Mouse (Mus musculus) CD4-positive, CD25-positive, alpha-beta regulatory T cell, adult 4 months (primary cell): ENCODE data around the gene Lrp6. TPM values are rescaled to one million over a fixed set of nuclear protein-coding genes. Genes with fewer than 3 reads are reported as not detected.

ENCODE experiments used
- ATAC-seq: one replicate; pipeline ENCODE4 v1.8.0; 2017
- polyA plus RNA-seq, 2 experiments: library from polyadenylated mRNA; unstranded; fragments of 100-300 nt; shearing (Covaris generic); gene quantifications; one replicate each; pipeline ENCODE4 v1.2.1; 2017

Gene Lrp6
- polyA plus RNA-seq, 2 experiments from 2014 or later = 6.3 to 8.6 TPM

DNA sequence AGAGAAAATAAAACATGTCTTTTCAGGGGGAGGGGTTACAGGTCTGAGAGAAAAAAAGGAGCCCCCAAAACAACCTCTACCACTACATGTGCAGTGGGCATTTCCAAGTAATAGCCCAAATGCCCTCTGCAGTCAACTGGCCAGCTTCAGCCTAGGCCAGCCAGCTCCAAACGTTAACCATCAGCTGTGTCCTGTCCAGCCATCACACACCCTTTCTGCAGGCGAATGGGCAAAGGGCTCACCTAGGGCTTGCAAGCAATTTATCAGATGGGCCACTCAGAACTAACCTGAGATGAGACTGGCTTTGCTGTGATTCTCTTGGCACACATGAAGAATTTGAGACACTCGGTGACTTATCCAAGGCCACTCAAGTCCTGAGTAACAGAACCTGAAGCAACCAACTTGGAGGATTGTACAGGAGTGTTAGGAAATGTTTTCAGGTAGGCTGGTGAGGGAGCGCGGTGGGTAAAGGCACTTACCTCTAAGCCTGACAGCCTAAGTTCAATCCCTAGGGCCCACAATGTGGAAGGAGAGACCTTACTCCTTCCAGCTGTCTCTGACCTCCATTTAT, 1.3 kb upstream of the Lrp6 start:
- no peak for ATAC-seq

DNA sequence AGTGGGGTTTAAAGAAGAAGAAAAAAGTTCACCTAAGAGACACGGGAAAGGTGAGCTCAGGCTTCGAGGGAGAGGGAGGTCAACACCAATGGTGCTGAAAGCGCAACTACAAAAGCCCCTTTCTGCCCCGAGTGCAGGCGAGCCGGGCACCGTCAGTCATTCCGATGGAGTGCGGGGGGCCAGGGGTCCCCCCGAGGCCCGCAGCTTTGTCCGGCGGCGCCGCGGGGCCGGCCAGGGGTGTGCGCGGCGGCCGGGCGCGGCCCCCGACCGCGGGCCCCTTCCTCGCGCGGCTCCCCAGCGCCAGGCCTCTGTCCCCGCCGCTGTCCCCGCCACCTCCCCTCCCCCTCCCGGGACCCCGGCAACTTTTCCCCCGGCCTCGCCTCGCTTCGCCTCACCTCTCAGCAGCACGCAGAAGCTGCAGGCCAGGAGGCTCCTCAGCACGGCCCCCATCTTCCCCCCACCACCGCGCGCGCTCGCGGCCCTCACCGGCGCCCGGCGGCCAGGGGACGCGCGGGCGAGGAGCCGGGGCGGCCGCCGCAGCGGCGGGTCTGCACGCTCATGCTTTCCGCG, 432 bp downstream of the Lrp6 start:
- no peak for ATAC-seq

DNA sequence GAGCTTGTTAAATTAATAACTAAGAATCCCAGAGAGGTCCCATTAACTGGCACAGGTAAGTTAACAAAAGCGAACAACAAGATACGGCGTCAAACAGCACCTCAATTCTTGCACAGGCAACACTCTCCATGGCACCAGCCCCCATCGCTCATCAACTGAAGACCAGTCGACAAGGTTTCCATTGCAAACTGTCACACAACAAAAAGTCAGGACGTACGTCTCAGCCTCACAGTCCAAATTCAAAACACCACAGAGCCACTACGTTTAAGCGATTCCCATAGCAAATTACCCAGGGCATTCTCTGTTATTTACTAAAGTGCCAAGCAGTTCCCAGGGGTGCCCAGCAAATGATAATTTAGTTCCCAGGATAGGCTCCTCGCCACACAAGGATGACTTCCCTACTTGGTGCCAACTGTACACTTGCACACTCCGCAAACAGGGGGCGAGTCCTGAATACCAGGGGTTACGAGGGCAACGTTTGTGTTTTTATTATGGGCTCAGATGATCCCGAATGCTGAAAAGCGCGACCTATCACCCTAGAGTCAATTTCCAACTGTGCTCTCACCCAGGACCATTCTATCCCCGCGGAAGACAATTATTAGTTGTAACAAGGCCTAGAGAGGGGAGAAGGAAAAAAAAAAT, 1.0 kb downstream of the Lrp6 start:
- no peak for ATAC-seq

DNA sequence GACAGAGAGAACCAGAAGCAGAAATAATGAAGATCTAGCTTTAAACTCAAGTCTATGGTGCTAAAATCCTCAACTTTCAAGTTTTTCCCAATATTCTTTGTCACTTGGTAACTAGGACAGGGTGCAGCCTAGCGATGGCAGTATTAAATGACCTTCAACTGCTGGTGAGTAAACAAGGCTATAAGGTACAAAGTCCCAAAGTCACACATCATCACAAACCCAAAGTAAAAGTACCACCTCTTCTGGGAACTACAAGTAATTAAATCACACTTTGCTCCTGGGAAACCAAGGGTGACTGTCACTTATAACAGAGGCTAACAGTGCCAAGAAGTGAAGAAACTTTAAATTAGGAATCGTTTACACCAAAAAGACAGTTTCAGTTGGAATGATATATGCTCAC, 2.2 kb downstream of the Lrp6 start:
- no peak for ATAC-seq

DNA sequence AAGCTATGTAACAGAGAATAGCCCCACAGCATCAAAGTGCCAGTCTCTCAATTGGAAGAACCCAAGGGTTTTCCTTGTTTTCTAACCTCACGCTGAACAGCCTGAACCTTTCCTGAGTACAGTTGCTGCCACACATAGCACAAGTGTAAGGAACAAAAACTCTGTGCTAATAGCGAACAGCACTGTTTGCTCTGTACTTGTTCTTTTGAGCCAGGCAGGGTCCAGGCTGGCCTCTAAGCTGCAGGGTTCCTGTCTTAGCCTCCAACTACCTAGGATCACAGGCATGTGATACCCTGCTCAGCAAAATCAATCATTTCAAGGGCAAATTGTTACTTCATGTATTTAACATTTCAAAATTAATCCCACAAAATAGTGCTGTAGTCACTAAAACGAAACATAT, 7.1 kb downstream of the Lrp6 start:
- no peak for ATAC-seq

DNA sequence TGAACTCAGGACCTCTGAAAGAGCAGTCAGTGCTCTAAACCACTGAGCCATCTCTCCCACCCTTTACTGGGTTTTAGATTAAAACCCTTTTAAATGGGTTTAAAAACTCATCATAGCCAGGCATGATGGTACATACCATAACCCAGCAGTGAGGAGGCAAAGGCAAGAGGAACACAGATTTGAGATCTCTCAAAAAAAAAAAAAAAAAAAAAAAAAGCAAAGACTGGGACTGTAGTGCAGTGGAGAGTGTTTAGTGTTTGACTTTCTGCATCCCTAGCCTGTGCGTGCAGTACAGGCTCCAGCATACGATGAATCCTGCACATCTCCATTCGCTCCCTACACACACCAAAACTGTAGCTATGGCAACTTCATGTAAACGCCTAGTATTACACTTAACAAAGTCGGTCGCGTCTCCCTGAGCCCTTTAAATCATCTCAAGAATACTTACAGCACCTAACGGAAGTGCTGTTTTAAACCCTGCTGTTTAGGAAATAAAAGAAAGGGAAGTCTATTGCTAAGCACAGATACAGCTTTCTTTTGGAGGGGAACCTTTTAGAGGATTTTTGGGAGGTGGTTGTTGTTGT, 8.1 kb downstream of the Lrp6 start:
- peak; percentile 76 for ATAC-seq

DNA sequence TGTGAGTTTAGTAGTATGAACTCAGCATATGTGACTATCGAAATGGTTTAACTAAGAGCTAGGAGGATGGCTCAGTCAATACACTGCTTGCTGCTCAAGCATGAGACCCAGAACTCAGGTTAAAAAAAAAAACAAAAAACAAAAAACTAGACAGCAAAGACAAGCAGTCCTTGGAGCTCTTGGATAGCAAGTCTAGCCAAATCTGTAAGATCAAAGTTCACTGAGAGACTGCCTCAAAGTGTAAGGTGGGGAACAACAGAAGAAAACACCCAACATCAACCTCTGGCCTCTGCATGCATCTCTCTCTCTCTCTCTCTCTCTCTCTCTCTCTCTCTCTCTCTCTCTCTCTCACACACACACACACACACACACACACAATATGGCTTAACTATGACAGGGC, 9.7 kb downstream of the Lrp6 start:
- ATAC-seq = no peak

DNA sequence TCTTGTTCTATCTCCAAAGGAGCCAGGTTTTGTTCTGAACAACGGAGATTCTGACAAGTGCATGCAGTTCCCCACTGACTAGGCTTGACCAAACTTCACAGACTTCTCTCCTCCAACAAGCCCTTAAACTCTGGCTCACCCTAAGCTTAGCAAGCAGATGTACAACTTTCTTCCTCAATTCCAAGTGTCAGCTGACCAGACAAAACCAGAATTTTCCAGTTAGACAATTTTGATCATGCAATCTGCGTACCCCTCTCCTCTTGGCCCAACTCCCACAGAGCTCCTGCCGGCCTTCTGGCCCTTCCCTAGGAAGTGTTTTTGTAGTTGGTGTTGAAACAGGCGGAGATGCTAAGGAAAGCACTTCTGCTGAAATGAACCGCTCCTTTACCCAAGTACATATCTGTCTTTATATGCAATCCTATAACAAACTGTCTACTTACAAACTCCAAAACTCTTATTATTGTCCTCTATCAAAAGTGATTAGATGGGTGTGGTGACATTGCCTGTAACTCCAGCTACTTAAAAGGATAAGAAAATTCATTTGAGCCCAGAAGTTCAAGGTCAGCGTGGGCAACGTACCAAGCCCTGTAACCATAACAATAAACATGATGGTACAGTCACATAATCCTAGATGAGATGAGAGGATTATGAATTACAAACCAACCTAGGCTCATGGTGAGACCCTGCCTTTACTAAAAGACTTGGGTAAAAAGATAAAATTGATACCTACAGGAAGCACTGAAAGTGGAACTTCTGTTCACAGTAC, 10.4 kb downstream of the Lrp6 start:
- ATAC-seq = no peak

DNA sequence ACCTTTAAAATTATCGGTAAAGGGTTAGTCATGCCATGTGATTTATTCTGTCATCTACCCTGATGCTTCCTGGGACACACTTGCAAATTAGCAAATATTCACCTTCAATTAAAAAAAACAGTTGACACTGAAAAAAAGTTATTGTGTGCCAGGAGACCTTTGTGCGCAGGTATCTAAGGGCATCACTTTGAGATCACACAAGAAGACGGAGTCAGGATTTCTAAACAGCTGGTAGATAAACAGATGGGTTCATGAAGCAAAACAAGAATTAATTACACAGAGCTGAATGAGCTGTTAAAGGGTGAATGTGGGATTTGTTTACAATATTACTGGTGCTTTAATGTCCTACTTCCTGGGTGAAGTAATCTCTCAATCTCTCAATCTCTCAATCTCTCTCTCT, 11.6 kb downstream of the Lrp6 start:
- no peak for ATAC-seq

DNA sequence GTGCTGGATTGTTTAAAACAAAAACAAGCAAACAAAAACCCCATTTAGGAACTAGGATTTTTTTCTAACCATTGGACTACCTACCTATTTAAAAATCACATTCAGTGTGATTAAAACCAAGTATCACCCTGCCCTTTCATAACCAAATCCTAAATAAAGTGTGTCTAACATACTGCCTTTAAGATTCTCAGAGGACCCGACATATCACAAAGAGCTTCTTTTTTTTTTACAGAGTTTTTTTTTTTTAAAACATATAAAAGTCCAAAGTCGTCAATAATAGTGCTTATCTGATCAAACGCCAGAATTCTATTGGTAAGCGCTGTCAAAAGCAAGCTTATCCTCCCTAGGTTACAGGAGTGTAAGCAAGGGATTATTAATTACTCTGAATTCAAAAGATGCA, 12.5 kb downstream of the Lrp6 start:
- ATAC-seq = no peak

DNA sequence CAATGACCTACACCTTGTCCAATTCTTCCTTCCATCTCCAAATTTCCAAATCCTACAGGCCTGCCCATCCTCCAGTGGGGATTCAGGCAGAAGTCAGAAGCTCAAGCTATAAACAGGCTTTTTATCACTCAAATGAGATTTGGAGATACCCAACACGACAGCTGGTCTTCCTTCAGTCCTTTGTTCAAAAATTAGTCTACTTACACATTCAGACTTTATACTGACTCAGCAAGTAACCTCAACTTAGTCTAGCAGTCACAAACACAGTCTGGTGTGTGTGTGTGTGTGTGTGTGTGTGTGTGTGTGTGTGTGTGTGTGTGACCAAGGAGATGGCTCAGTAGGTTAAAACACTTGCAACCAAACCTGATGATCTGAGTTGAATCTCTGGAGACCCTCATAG, 15.8 kb downstream of the Lrp6 start:
- no peak for ATAC-seq

DNA sequence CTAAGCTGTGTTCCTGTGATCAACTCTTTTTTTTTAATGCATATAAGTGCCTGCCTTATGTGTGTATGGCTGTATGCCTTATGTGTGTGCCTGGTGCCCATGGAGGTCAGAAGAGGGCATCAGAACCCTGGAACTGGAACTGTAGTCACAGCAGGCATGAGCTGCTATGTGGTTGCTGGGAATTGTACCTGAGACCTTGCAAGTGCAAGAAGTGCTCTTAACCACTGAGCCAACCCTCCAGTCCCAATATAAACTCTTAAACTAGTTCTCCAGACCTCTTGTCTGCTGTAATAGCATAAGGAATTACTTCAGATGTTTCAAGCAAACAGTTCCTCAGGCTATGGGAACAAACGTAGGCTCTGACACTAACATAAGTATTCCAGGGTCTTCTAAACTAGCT, 16.4 kb downstream of the Lrp6 start:
- ATAC-seq = no peak

DNA sequence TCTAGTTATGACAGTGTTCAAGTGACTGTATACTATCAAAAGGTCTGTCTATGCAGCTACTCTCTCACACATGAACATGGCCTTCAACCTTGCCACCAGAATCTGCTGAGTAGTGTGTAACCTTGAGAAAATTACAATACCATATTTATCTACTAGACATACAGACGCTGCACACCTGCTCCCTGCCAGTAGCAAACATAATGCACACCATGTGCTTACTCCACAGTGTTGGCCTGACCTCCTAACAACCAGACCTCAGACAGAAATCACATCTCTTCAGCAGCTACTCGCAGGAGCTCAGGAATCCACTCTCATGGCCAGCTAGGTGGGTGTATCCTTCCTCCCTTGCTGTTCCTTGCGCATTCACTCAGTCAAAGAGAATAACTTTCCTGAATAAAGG, 21.9 kb downstream of the Lrp6 start:
- no peak for ATAC-seq

DNA sequence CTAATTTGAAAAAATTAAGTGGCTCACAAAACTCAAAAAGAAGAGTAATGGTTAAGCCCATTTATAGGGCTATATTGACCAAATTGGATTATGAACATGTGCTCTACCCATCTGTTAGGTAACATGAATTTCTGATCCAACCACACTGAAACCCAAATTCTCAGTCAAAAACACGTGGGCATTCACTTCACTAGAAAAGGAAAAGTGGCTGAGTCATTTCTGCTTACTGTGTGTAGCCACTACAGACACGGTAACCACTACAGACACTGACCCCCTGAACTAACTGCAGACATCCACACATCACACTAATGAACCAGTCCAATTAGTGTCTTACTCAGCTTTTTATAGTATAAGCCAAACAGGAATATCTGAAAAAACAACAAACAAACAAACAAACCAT, 22.7 kb downstream of the Lrp6 start:
- ATAC-seq = no peak

DNA sequence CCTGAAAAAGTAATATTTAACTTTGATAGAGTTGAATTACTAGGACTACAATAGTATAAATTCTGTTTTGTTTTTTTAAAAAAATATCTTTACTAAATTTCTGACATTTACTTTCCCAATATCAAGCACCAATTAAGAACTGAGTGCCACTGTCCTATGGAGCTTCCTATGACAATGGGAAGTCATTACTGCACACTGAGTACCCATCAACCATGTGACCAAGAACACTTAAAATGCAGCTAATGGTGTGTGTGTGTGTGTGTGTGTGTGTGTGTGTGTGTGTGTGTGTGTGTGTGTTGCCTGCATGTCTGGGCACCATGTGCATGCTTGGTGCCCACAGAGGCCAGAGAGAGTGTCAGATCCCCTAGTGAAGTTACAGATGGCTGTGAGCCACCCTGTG, 23.2 kb downstream of the Lrp6 start:
- ATAC-seq = peak; percentile 45

DNA sequence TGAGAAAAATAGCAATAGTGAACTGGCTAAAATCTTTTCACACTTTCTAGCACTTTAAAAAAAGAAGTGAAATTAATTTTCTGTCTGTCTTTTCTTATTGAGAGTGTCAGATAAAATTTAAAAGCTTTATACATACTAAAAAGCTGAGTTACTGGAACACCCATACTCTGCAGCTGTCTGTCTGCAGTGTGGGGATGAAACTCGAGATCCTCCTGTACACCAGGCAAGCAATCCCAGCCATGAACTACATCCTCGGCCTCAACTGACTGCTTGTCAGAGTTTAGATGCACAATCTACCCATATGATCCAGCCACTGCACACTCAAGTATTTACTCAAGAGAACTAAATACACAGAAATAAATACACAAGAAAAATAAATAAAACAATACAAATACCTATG, 24.4 kb downstream of the Lrp6 start:
- ATAC-seq = no peak

DNA sequence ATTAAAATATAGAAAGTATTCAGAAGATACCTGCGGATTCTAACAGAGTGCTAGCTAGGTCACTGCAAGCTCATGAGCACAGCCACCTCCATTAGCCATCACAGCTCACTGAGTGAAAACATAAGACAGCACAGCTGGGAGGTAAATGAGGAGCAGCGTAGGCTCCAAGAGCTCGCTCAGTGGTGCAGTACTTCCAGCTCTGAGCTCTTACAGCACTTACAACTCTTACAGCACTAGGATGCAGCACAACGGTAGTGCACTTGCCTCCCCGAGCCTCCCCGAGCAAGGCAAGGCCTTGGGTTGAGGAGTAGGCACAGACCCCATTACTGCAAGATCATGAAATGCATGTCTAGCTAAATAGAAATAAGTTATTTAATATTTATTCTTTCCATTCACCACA, 26.6 kb downstream of the Lrp6 start:
- ATAC-seq = no peak

DNA sequence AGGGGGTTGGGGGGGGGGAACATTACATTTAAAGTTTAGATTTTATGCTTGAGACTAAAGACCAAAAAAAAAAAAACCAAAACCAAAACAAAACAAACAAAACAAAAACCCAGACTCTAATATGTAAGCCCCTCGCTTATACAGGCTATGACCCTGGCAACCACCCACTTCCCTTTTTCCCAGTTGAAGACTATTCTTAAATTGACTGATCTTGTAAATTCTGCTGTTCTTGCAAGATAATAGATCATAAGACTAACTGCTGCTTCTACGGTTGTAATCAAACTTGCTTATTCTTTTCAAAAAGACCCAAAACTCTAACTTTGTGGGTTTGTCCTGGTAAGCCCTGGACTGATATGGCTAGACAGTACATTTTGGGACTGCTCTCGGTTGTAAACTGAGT, 27.3 kb downstream of the Lrp6 start:
- no peak for ATAC-seq

DNA sequence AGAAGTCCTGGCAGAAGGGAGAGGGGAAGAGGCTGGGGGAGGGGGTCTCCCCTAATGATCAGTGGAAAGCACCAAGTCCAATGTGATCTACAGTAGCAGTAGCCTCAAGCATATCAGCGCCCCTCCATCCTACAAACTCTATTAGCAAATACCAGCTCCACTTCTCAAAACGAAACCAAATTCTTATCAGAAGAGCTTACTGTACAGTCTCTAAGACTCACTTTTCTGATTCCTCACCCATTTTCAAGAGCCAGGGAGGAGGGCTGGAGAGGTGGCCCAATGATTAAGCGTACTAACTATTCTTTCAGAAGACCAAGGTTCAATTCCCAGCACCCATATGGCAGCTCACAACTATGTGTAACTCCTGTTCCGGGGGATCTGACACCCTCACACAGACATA, 28.0 kb downstream of the Lrp6 start:
- peak; percentile 24 for ATAC-seq

DNA sequence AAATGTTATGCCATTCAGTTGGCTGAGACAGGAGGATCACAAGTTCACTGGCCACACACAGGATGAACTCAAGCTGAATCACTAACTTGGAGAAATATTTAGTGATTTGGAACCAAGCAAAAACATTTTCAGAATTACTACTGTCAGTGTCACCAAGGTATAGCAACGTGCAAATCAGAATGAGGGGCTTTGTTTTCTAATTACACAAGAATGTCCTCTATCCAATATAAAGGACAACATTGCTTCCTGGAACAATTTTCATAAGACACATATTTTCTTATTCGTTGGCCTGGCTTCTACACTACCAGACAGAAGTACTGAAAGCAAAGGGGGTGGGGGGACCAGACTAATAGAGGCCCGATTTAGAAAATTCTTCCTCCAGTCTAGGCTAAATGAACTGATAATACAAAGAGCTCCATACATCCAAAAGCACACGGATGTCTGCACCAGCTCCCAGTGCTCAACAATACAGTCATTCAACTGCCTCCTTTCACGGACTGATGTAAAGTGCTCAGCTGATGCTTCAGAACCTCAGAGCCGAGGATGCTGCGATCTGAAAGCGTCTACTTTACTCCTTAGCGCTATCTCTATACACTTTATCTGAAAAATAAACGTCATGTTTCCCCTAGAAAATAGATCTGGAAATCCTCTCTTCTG, 29.2 kb downstream of the Lrp6 start:
- no peak for ATAC-seq

DNA sequence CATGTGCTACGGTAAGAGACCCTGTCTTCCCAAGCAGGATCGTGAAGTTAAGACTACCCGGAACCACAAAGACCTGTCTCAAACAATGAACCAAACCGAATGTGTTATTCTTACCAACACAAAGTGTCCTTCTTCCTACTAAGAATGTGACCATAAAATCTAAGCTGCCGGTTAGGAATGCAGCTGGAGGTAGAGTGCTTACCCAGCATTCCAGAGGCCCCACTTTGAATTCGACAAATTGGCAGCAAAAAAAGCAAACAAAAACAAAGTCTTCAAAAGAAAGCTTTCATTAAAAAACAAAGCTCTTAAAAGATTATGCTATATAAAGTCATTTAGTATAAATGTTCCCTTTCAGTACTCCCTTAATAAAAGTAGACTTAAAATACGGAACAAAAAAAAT, 31.6 kb downstream of the Lrp6 start:
- ATAC-seq = no peak

DNA sequence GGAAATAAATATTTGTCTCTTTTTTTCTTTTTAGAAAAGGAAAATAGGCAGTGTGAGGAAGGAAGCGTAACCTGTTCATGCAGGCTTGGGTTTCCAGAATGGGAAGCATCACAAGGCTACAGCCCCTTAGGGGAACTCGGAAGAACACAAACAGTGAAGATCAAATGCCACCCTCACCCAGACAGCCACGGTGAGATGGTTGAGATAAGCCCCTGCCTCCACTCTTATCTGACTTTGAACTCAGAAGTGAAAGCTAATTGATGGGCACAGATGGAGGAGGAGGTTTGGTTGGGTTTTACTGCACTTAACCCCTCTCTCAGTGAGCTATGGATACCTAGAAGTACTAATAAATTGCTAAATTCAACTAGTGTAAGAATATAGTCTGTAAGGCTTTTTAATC, 33.7 kb downstream of the Lrp6 start:
- ATAC-seq = peak; percentile 93

DNA sequence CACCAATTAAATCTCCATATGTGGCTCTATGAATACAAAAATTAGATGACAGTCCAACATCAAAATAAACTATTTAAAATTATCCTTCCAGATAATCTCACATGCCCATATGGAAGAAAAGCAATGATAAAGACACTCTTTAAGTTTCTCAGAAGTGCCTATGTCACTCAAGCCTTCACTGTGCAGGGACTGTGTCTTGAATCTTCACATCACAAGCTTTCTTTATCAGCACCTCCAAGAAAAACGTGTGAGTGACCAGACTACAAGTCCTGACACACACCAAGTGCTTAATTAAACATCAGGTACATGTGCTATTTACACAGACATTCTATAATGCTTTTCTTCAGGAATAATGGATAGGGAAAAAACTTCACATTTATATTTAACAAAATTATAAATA, 34.8 kb downstream of the Lrp6 start:
- ATAC-seq = no peak
